Mouse (Mus musculus) ovary, adult 10 weeks (tissue): ENCODE results near the gene Hprt. TPM values are rescaled to one million over a fixed set of nuclear protein-coding genes. Genes with fewer than 3 reads are reported as not detected.

ENCODE experiments used
- polyA plus RNA-seq: library from polyadenylated mRNA; stranded (reverse); fragments of 350-450 nt; fragmentation: Illumina TruSeq; extraction: RNeasy Lipid Tissue Mini Kit (QIAGEN cat#74804); gene quantifications from one replicate; pipeline ENCODE4 v1.2.3, GENCODE M21; 2014

Hprt gene
- polyA plus RNA-seq: 406 TPM

DNA sequence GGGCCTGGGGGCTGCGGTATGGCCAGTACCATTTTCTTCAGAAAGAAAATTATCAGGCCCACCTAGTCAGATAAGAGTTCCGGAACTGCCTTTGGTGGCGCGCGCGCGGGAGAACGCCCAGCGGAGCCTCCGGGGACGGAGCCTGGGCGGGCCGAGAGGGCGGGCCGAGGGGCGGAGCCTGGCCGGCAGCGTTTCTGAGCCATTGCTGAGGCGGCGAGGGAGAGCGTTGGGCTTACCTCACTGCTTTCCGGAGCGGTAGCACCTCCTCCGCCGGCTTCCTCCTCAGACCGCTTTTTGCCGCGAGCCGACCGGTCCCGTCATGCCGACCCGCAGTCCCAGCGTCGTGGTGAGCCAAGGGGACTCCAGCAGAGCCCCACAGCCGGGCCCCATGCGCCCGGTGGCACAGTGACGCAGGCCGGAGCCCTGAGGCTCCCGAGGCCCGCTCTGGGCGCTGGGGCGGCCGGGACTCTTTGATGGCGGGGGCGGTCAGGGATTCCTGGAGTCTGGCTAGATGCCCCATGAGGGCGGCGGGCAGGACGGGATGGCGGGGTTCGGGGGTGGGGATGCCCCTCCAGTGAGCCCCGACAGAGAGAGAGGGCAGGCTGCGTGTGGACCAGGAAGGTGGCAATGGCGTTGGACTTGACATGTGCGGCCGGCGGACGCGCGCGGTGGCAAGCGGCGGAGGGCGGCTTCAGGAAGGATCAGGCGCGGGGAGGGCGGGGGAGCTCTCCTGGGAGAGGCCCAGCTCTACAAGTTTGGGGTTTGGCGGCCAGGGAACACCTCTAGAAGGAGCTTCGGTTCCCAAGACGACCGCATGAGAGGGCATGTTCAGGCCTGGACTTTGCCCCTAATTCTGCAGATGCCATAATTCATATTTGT lies at the start of gene Hprt:
Gene Hprt, plus strand, starts transcription at position 233 of the 879 bp plus-strand sequence.

Other genes starting within 250 kb of the Hprt start
- gene Ccdc160, start 196.9 kb upstream of the Hprt start, polyA plus RNA-seq: 16.1 TPM
- 124 TPM for gene Phf6, start 75.9 kb upstream of the Hprt start, polyA plus RNA-seq